Comparison of ENCODE assay signal across 8 mouse cellular contexts in the genomic region with DNA sequence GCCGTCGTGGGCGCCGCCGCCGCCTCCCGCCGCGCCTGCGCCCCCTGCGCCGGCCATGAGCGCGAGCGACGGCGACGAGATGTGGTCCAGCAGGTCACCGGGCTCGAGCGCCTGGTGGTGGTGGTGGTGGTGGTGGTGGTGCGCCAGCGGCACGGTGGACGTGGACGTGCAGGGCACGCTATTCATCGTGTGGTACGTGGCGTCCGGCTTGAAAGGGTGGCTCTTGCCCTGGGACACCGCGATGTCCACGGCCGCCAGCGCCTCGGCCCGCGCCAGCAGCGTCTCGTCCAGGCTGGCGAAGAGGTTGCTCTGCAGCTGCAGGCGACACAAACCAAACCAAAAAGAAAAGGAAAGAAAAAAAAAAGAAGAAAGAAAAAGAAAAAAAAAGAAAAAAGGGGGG. TPM values are rescaled to one million over a fixed set of nuclear protein-coding genes. Genes with fewer than 3 reads are reported as not detected.
DNase-seq lines count a peak whose midpoint lies in the region; ATAC-seq and TF ChIP-seq lines count a peak whose summit lies in the region.

No protein-coding gene starts in this region.

- no peak for ATAC-seq in hindbrain, embryonic 11.5 days (ENCODE audit: low FRiP score)
- ATAC-seq in midbrain, embryonic 12.5 days (ENCODE audit: low FRiP score, low read depth): no peak

- H3K4me2 ChIP-seq in hindbrain, embryonic 11.5 days (replicated peaks; ENCODE audit: low read depth, low read length): peak overlapping the region; percentile 68
- H3K4me2 ChIP-seq in midbrain, embryonic 12.5 days (replicated peaks): peak overlapping the region; percentile 77

- no peak for TF ChIP-seq CTCF in MEL (IDR thresholded peaks at IDR 0.05 in 2 of 3, conservative IDR thresholded peaks at IDR 0.05 in 1 of 3; ENCODE audit: control insufficient read depth in 1 of 3, insufficient read depth in 1 of 3, low read depth in 2 of 3, low read length in 3 of 3, poor library complexity in 1 of 3, severe bottlenecking in 1 of 3)

- no peak for TF ChIP-seq RAD21 in MEL (IDR thresholded peaks at IDR 0.05; ENCODE audit: low read depth, low read length)

- DNase-seq in heart, adult 11 months: peak; percentile 82
- DNase-seq in heart, adult 18-20 months: no peak
- no peak for DNase-seq in MEL (ENCODE audit: low read depth, low spot score)
- peak; percentile 53 for DNase-seq in hindbrain, embryonic 11.5 days (ENCODE audit: low spot score)
- DNase-seq in urinary bladder, postnatal 25 days (ENCODE audit: low spot score): no peak
- DNase-seq in urinary bladder, postnatal 10 days (ENCODE audit: low spot score): no peak
- no peak for DNase-seq in kidney, postnatal 14 days

- H3K27ac ChIP-seq in MEL (ENCODE audit: control insufficient read depth, low read depth, low read length): no peak overlapping the region
- peak overlapping the region; percentile 62 for H3K27ac ChIP-seq in hindbrain, embryonic 11.5 days (ENCODE audit: low read depth, low read length)
- H3K27ac ChIP-seq in midbrain, embryonic 12.5 days (replicated peaks): peak overlapping the region; percentile 88

- no peak for TF ChIP-seq EP300 in MEL (IDR thresholded peaks at IDR 0.05; ENCODE audit: low read depth in 1 of 2, low read length in 2 of 2)

- H3K9me3 ChIP-seq in MEL (replicated peaks; ENCODE audit: insufficient read depth, low read length): no peaks in the 10 kb centered on the region
- no peaks in the 10 kb centered on the region for H3K9me3 ChIP-seq in hindbrain, embryonic 11.5 days (ENCODE audit: control insufficient read depth, low read length)
- H3K9me3 ChIP-seq in midbrain, embryonic 12.5 days: no peaks in the 10 kb centered on the region

- peaks cover 13% of the 10 kb centered on the region for H3K79me2 ChIP-seq in MEL (ENCODE audit: control insufficient read depth, insufficient read depth, low read length, poor library complexity)

- no peak for TF ChIP-seq POLR2A in MEL (IDR thresholded peaks at IDR 0.05; ENCODE audit: control insufficient read depth in 1 of 2, insufficient read depth in 1 of 2, low read depth in 1 of 2, low read length in 2 of 2, poor library complexity in 1 of 2)

- H3K36me3 ChIP-seq in MEL (ENCODE audit: control insufficient read depth in 1 of 2, insufficient read depth in 2 of 2, low read length in 2 of 2): peaks cover 0 to 5% of the 10 kb centered on the region in 2 experiments; a peak in 2 of 4 replicates
- no peaks in the 10 kb centered on the region for H3K36me3 ChIP-seq in hindbrain, embryonic 11.5 days (ENCODE audit: control insufficient read depth, insufficient read depth, low read length)
- no peaks in the 10 kb centered on the region for H3K36me3 ChIP-seq in midbrain, embryonic 12.5 days

- H3K9ac ChIP-seq in MEL (ENCODE audit: control insufficient read depth, low read depth, low read length, poor library complexity, severe bottlenecking): no peak overlapping the region; the same call in 1 of the 2 replicates
- H3K9ac ChIP-seq in hindbrain, embryonic 11.5 days (ENCODE audit: low read depth, low read length): peak overlapping the region; percentile 64
- H3K9ac ChIP-seq in midbrain, embryonic 12.5 days (replicated peaks): peak overlapping the region; percentile 70

- peak overlapping the region; percentile 86 to 96 for H3K4me3 ChIP-seq in MEL (ENCODE audit: control insufficient read depth in 1 of 2, insufficient read depth in 1 of 2, low read depth in 2 of 2, low read length in 2 of 2)
- peak overlapping the region; percentile 46 for H3K4me3 ChIP-seq in hindbrain, embryonic 11.5 days (ENCODE audit: low read depth, low read length)
- peak overlapping the region; percentile 63 for H3K4me3 ChIP-seq in midbrain, embryonic 12.5 days

- 1% methylated on average over 23 of the region's 43 CpGs for WGBS in hindbrain, embryonic 11.5 days
- under 1% methylated on average over 28 of the region's 43 CpGs for WGBS in midbrain, embryonic 12.5 days

- no peaks in the 10 kb centered on the region for H3K27me3 ChIP-seq in MEL (ENCODE audit: control insufficient read depth in 1 of 2, insufficient read depth in 2 of 2, low read length in 2 of 2)
- H3K27me3 ChIP-seq in hindbrain, embryonic 11.5 days (ENCODE audit: control insufficient read depth, insufficient read depth, low read length): peaks cover 70% of the 10 kb centered on the region
- peaks cover 83% of the 10 kb centered on the region for H3K27me3 ChIP-seq in midbrain, embryonic 12.5 days

- peaks cover 2 to 5% of the 10 kb centered on the region in 2 experiments for H3K4me1 ChIP-seq in MEL (ENCODE audit: control insufficient read depth in 1 of 2, insufficient read depth in 2 of 2, low read length in 2 of 2)
- H3K4me1 ChIP-seq in hindbrain, embryonic 11.5 days (replicated peaks; ENCODE audit: control insufficient read depth, insufficient read depth, low read length): peaks cover 7% of the 10 kb centered on the region
- H3K4me1 ChIP-seq in midbrain, embryonic 12.5 days: peaks cover 24% of the 10 kb centered on the region

TF ChIP-seq in MEL, 35 proteins besides CTCF, POLR2A, EP300 and RAD21:
- TF ChIP-seq MAFK (IDR thresholded peaks at IDR 0.05; ENCODE audit: borderline replicate concordance, low read depth, low read length): no peak
- TF ChIP-seq MYC (IDR thresholded peaks at IDR 0.05; ENCODE audit: low read depth, low read length): no peak
- TF ChIP-seq NELFE (IDR thresholded peaks at IDR 0.05; ENCODE audit: low read depth, low read length): no peak
- TF ChIP-seq ZC3H11A (IDR thresholded peaks at IDR 0.05; ENCODE audit: low read depth, low read length): no peak
- TF ChIP-seq ELF1 (IDR thresholded peaks at IDR 0.05; ENCODE audit: low read depth, low read length): no peak
- TF ChIP-seq POLR2AphosphoS5 (IDR thresholded peaks at IDR 0.05; ENCODE audit: borderline replicate concordance, low read depth, low read length): no peak
- TF ChIP-seq CHD1 (IDR thresholded peaks at IDR 0.05; ENCODE audit: low read depth, low read length): no peak
- TF ChIP-seq ZKSCAN1 (IDR thresholded peaks at IDR 0.05; ENCODE audit: low read depth, low read length): no peak
- no peak for TF ChIP-seq ZNF384 (IDR thresholded peaks at IDR 0.05; ENCODE audit: low read depth, low read length)
- TF ChIP-seq GABPA (IDR thresholded peaks at IDR 0.05; ENCODE audit: low read depth, low read length): no peak
- TF ChIP-seq BHLHE40 (IDR thresholded peaks at IDR 0.05; ENCODE audit: borderline replicate concordance, low read depth, low read length): no peak
- TF ChIP-seq UBTF (IDR thresholded peaks at IDR 0.05; ENCODE audit: borderline replicate concordance, insufficient read depth, low read depth, low read length): no peak
- TF ChIP-seq TAL1 (IDR thresholded peaks at IDR 0.05; ENCODE audit: low read length): no peak
- no peak for TF ChIP-seq TCF12 (IDR thresholded peaks at IDR 0.05; ENCODE audit: low read depth, low read length)
- TF ChIP-seq GATA1 (IDR thresholded peaks at IDR 0.05; ENCODE audit: low read depth, low read length): no peak
- TF ChIP-seq MAZ (IDR thresholded peaks at IDR 0.05; ENCODE audit: low read depth, low read length): no peak
- no peak for TF ChIP-seq MXI1 (IDR thresholded peaks at IDR 0.05; ENCODE audit: low read depth, low read length)
- TF ChIP-seq ETS1 (IDR thresholded peaks at IDR 0.05; ENCODE audit: low read depth, low read length): no peak

RNA-seq across cellular contexts. Expression of a gene that starts 1.2 kb away (rescaled TPM):
- under 1 TPM; 0.10 to 0.13 TPM for total RNA-seq in heart, adult 18-20 months (2021)
- total RNA-seq in MEL (2012; rRNA removed): 3.0 and 3.2 TPM in 2 replicates
- 1 to 10 TPM in 1 of 2 experiments, not detected in 1; 8.2 TPM for polyA plus RNA-seq in MEL (2012; ENCODE audit: insufficient read depth in 1 of 2, insufficient read length in 2 of 2, low read depth in 1 of 2, low replicate concordance in 2 of 2, missing spikeins in 1 of 2)
- 56.5 and 71.1 TPM in 2 replicates for polyA plus RNA-seq in hindbrain, embryonic 11.5 days (2014; fragmentation: Nextera tagmentation; extraction: Ambion mirVana)
- polyA plus RNA-seq in midbrain, embryonic 12.5 days (2016; fragmentation: Nextera tagmentation; extraction: Ambion mirVana): 99.6 and 113 TPM in 2 replicates

RNA-seq across cellular contexts. Expression of a gene that starts 55.9 kb away (rescaled TPM):
- 1 to 10 TPM; 5.2 to 5.7 TPM for total RNA-seq in heart, adult 18-20 months (2021)
- total RNA-seq in MEL (2012; rRNA removed): 13.3 and 14.3 TPM in 2 replicates
- polyA plus RNA-seq in MEL (2012; ENCODE audit: insufficient read depth in 1 of 2, insufficient read length in 2 of 2, low read depth in 1 of 2, low replicate concordance in 2 of 2, missing spikeins in 1 of 2): 10 to 100 TPM in 1 of 2 experiments, not detected in 1; 15.9 TPM
- polyA plus RNA-seq in hindbrain, embryonic 11.5 days (2014; fragmentation: Nextera tagmentation; extraction: Ambion mirVana): 39.5 and 44.0 TPM in 2 replicates
- 36.0 and 39.6 TPM in 2 replicates for polyA plus RNA-seq in midbrain, embryonic 12.5 days (2016; fragmentation: Nextera tagmentation; extraction: Ambion mirVana)

Comparison
In these comparisons a context has a peak if more than half of its experiments do, and no peak if none do; other contexts are left out.
1. DNase-seq: peak in heart, adult 11 months (single experiment) and hindbrain, embryonic 11.5 days (single experiment); none in heart, adult 18-20 months (0 of 2), MEL (single experiment), urinary bladder, postnatal 25 days (single experiment), urinary bladder, postnatal 10 days (single experiment) and kidney, postnatal 14 days (single experiment).
2. Peak in every context shown above with its lines, with median percentiles within 50 percentile points of each other: H3K4me3 ChIP-seq.